Mouse (Mus musculus): ENCODE results near the gene Rnf214.
"Not testable (repeated sequence)": the region's sequence is repeated elsewhere in the genome, so short reads cannot be mapped to it uniquely, and the experiment has no call there.

Gene Rnf214

GRCm38 (mm10) chr9:45850528-45851155, 56.1 kb downstream of the Rnf214 start:
- no peak for DNase-seq (ENCODE audit: low read depth, low spot score)

GRCm38 (mm10) chr9:45849528-45850408, 56.9 kb downstream of the Rnf214 start:
- peak; percentile 92 for DNase-seq (ENCODE audit: low read depth, low spot score)

- no peak for DNase-seq (ENCODE audit: low read depth, low spot score)
Observed at GRCm38 (mm10) chr9:45846891-45847460, 59.7 kb downstream of the Rnf214 start.

GRCm38 (mm10) chr9:45846176-45846575, 60.5 kb downstream of the Rnf214 start:
- not testable (repeated sequence) for DNase-seq (ENCODE audit: low read depth, low spot score)

GRCm38 (mm10) chr9:45845541-45845940, 61.2 kb downstream of the Rnf214 start:
- DNase-seq (ENCODE audit: low read depth, low spot score): peak; percentile 84

GRCm38 (mm10) chr9:45843780-45844179, 62.9 kb downstream of the Rnf214 start:
- peak; percentile 80 for DNase-seq (ENCODE audit: low read depth, low spot score)

- DNase-seq (ENCODE audit: low read depth, low spot score): no peak
Observed at GRCm38 (mm10) chr9:45843007-45843406, 63.7 kb downstream of the Rnf214 start.

GRCm38 (mm10) chr9:45841458-45841857, 65.3 kb downstream of the Rnf214 start:
- DNase-seq (ENCODE audit: low read depth, low spot score): no peak

GRCm38 (mm10) chr9:45840331-45840730, 66.4 kb downstream of the Rnf214 start:
- DNase-seq (ENCODE audit: low read depth, low spot score): no peak

- no peak for DNase-seq (ENCODE audit: low read depth, low spot score)
Observed at GRCm38 (mm10) chr9:45839982-45840300, 66.8 kb downstream of the Rnf214 start.

GRCm38 (mm10) chr9:45839139-45839981, 67.4 kb downstream of the Rnf214 start:
- DNase-seq (ENCODE audit: low read depth, low spot score): no peak

- DNase-seq (ENCODE audit: low read depth, low spot score): peak; percentile 98
Observed at GRCm38 (mm10) chr9:45838434-45839138, 68.1 kb downstream of the Rnf214 start, which contains the start of gene Bace1. TSS of gene Bace1 (plus strand) at chr9:45838580.

- DNase-seq (ENCODE audit: low read depth, low spot score): no peak
Observed at GRCm38 (mm10) chr9:45838069-45838433, 68.7 kb downstream of the Rnf214 start.

- DNase-seq (ENCODE audit: low read depth, low spot score): no peak
Observed at GRCm38 (mm10) chr9:45833461-45833860, 73.2 kb downstream of the Rnf214 start.

- no peak for DNase-seq (ENCODE audit: low read depth, low spot score)
Observed at GRCm38 (mm10) chr9:45832898-45833297, 73.8 kb downstream of the Rnf214 start.

GRCm38 (mm10) chr9:45829107-45829506, 77.6 kb downstream of the Rnf214 start:
- peak; percentile 95 for DNase-seq (ENCODE audit: low read depth, low spot score)

GRCm38 (mm10) chr9:45828291-45828963, 78.3 kb downstream of the Rnf214 start, which contains the start of gene Cep164:
TSS of gene Cep164 (minus strand) at chr9:45828691.
- peak; percentile 98 for DNase-seq (ENCODE audit: low read depth, low spot score)

GRCm38 (mm10) chr9:45827663-45828290, 78.9 kb downstream of the Rnf214 start:
- DNase-seq (ENCODE audit: low read depth, low spot score): peak; percentile 55

GRCm38 (mm10) chr9:45818406-45819011, 88.2 kb downstream of the Rnf214 start:
- DNase-seq (ENCODE audit: low read depth, low spot score): peak; percentile 82

GRCm38 (mm10) chr9:45815525-45815924, 91.2 kb downstream of the Rnf214 start:
- no peak for DNase-seq (ENCODE audit: low read depth, low spot score)
